Mouse (Mus musculus): ENCODE measurements around the gene Six1. TPM values are rescaled to one million over a fixed set of nuclear protein-coding genes. Genes with fewer than 3 reads are reported as not detected.

The Six1 gene
- polyA plus RNA-seq, 1 experiment: 0.94 TPM

- TF ChIP-seq POLR2A (IDR thresholded peaks at IDR 0.05; ENCODE audit: borderline replicate concordance, extremely low read depth, insufficient read depth, insufficient read length, poor library complexity, severe bottlenecking) (no peak), CTCF (IDR thresholded peaks at IDR 0.05; ENCODE audit: borderline replicate concordance, extremely low read depth, insufficient read depth, insufficient read length) (no peak)
These were observed 7.2 kb upstream of the Six1 start for GRCm38 (mm10) chr12:73060805-73061410.

GRCm38 (mm10) chr12:73057492-73057891, 3.8 kb upstream of the Six1 start:
- TF ChIP-seq CTCF (IDR thresholded peaks at IDR 0.05; ENCODE audit: borderline replicate concordance, extremely low read depth, insufficient read depth, insufficient read length) (no peak), POLR2A (IDR thresholded peaks at IDR 0.05; ENCODE audit: borderline replicate concordance, extremely low read depth, insufficient read depth, insufficient read length, poor library complexity, severe bottlenecking) (no peak)
- DNase-seq (ENCODE audit: low read depth): no peak

More at GRCm38 (mm10) chr12:73060805-73061410, 7.2 kb upstream of the Six1 start:
- peak; percentile 7 for DNase-seq (ENCODE audit: low read depth)

GRCm38 (mm10) chr12:73055451-73055850, 1.8 kb upstream of the Six1 start:
- TF ChIP-seq POLR2A (IDR thresholded peaks at IDR 0.05; ENCODE audit: borderline replicate concordance, extremely low read depth, insufficient read depth, insufficient read length, poor library complexity, severe bottlenecking): no peak
- TF ChIP-seq CTCF (IDR thresholded peaks at IDR 0.05; ENCODE audit: borderline replicate concordance, extremely low read depth, insufficient read depth, insufficient read length): no peak
- DNase-seq (ENCODE audit: low read depth): no peak

- TF ChIP-seq CTCF (IDR thresholded peaks at IDR 0.05; ENCODE audit: borderline replicate concordance, extremely low read depth, insufficient read depth, insufficient read length): no peak
- no peak for TF ChIP-seq POLR2A (IDR thresholded peaks at IDR 0.05; ENCODE audit: borderline replicate concordance, extremely low read depth, insufficient read depth, insufficient read length, poor library complexity, severe bottlenecking)
- DNase-seq (ENCODE audit: low read depth): peak; percentile 14
These were observed 994 bp upstream of the Six1 start for GRCm38 (mm10) chr12:73054576-73055185.

GRCm38 (mm10) chr12:73052651-73053591, 766 bp downstream of the Six1 start:
- DNase-seq (ENCODE audit: low read depth): peak; percentile 53
- TF ChIP-seq POLR2A (IDR thresholded peaks at IDR 0.05; ENCODE audit: borderline replicate concordance, extremely low read depth, insufficient read depth, insufficient read length, poor library complexity, severe bottlenecking) (no peak), CTCF (IDR thresholded peaks at IDR 0.05; ENCODE audit: borderline replicate concordance, extremely low read depth, insufficient read depth, insufficient read length) (no peak)

- DNase-seq (ENCODE audit: low read depth): peak; percentile 35
- TF ChIP-seq CTCF (IDR thresholded peaks at IDR 0.05; ENCODE audit: borderline replicate concordance, extremely low read depth, insufficient read depth, insufficient read length) (no peak), POLR2A (IDR thresholded peaks at IDR 0.05; ENCODE audit: borderline replicate concordance, extremely low read depth, insufficient read depth, insufficient read length, poor library complexity, severe bottlenecking) (no peak)
These were observed 1.5 kb downstream of the Six1 start for GRCm38 (mm10) chr12:73052036-73052650.

- TF ChIP-seq POLR2A (IDR thresholded peaks at IDR 0.05; ENCODE audit: borderline replicate concordance, extremely low read depth, insufficient read depth, insufficient read length, poor library complexity, severe bottlenecking) (no peak), CTCF (IDR thresholded peaks at IDR 0.05; ENCODE audit: borderline replicate concordance, extremely low read depth, insufficient read depth, insufficient read length) (no peak)
- peak; percentile 31 for DNase-seq (ENCODE audit: low read depth)
These were observed 2.7 kb downstream of the Six1 start for GRCm38 (mm10) chr12:73050811-73051580.

GRCm38 (mm10) chr12:73050305-73050704, 3.4 kb downstream of the Six1 start:
- TF ChIP-seq POLR2A (IDR thresholded peaks at IDR 0.05; ENCODE audit: borderline replicate concordance, extremely low read depth, insufficient read depth, insufficient read length, poor library complexity, severe bottlenecking) (no peak), CTCF (IDR thresholded peaks at IDR 0.05; ENCODE audit: borderline replicate concordance, extremely low read depth, insufficient read depth, insufficient read length) (no peak)
- DNase-seq (ENCODE audit: low read depth): no peak

GRCm38 (mm10) chr12:73049520-73050225, 4.0 kb downstream of the Six1 start:
- TF ChIP-seq POLR2A (IDR thresholded peaks at IDR 0.05; ENCODE audit: borderline replicate concordance, extremely low read depth, insufficient read depth, insufficient read length, poor library complexity, severe bottlenecking) (no peak), CTCF (IDR thresholded peaks at IDR 0.05; ENCODE audit: borderline replicate concordance, extremely low read depth, insufficient read depth, insufficient read length) (no peak)
- peak; percentile 42 for DNase-seq (ENCODE audit: low read depth)

- TF ChIP-seq CTCF (IDR thresholded peaks at IDR 0.05; ENCODE audit: borderline replicate concordance, extremely low read depth, insufficient read depth, insufficient read length): no peak
- no peak for TF ChIP-seq POLR2A (IDR thresholded peaks at IDR 0.05; ENCODE audit: borderline replicate concordance, extremely low read depth, insufficient read depth, insufficient read length, poor library complexity, severe bottlenecking)
- DNase-seq (ENCODE audit: low read depth): peak; percentile 36
These were observed 5.2 kb downstream of the Six1 start for GRCm38 (mm10) chr12:73048537-73048936.

Measured in brain, embryonic 14.5 days (tissue).